Mouse (Mus musculus): ENCODE data around the gene Klhl13.

DNA sequence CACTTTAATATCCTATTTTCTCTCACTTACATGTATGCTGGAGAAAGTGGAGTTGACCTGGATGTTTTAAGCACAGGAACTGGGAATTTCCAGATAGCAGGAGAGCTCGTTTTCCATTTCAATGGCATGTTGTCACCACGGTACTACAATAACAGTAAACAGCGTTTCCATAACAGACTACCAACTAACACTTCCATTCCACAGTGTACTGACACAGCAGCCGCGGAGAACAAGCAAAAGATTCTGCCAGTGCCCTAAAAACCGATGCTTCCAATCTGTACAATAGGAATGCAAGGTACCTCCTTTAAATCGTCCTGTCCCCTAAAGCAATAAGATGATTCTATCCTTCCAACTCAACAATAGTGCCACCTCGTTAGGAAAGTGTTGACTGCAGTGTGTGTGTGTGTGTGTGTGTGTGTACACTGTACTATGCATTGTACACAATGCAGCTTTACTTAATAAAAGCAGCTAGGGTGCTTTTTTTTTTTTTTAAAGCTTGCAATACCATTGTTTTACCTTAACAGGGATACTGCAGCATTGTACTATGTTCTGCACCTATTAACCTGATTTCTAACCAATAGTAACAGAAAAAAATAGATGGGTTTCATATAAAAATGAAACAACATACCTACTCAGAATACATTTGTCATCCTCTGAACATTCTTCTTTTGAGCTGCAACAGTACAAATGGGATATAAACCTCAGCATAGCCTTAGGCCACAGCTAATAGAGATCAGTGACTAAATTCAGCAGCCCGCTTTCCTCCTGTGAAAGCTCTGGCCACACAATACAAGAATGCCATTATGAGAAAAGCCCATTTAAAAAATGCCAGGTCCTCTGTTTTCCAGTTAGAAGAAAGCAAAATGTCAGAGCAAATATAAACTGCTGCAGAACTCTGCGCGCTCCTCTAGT is 80.1 kb downstream of the Klhl13 start:
- TF ChIP-seq CTCF (IDR thresholded peaks at IDR 0.05; ENCODE audit: borderline replicate concordance, extremely low read depth, insufficient read depth, insufficient read length) (no peak), POLR2A (IDR thresholded peaks at IDR 0.05; ENCODE audit: borderline replicate concordance, extremely low read depth, insufficient read depth, insufficient read length, poor library complexity, severe bottlenecking) (no peak)

All from brain, embryonic 14.5 days (tissue).